Mouse (Mus musculus): ENCODE results near the gene Grb2. TPM values are rescaled to one million over a fixed set of nuclear protein-coding genes. Genes with fewer than 3 reads are reported as not detected.

Grb2 gene
- 87.7 and 93.9 TPM in 2 replicates for polyA plus RNA-seq (2015; fragmentation: Nextera tagmentation; extraction: Ambion mirVana)

GRCm38 (mm10) chr11:115708209-115708876, at the start of gene Grb2:
Gene Grb2, minus strand, starts transcription at chr11:115708597.
- no peaks in the 10 kb centered on the region for H3K36me3 ChIP-seq
- peak within 1 kb of the TSS; percentile 93 for H3K27ac ChIP-seq
- peak within 1 kb of the TSS; percentile 95 for H3K9ac ChIP-seq
- H3K4me1 ChIP-seq: peaks cover 24% of the 10 kb centered on the region
- H3K27me3 ChIP-seq: no peaks in the 10 kb centered on the region
- peak within 1 kb of the TSS; percentile 97 for H3K4me3 ChIP-seq
- under 1% methylated on average over 56 of the region's 91 CpGs for WGBS
- H3K9me3 ChIP-seq: no peaks in the 10 kb centered on the region
- H3K4me2 ChIP-seq: peak within 1 kb of the TSS; percentile 85
- peak; percentile 97 for ATAC-seq (ENCODE audit: insufficient number of reproducible peaks, low FRiP score, low TSS enrichment, low read depth)

- Histone ChIP-seq H3K9me3 (no peaks in the 10 kb centered on the region), H3K4me3 (no peak overlapping the region), H3K36me3 (no peaks in the 10 kb centered on the region), H3K27me3 (no peaks in the 10 kb centered on the region), H3K9ac (no peak overlapping the region), H3K4me1 (no peaks in the 10 kb centered on the region), H3K4me2 (no peak overlapping the region), H3K27ac (no peak overlapping the region)
- no peak for ATAC-seq (ENCODE audit: insufficient number of reproducible peaks, low FRiP score, low TSS enrichment, low read depth)
- 64% methylated on average over 4 of the region's 4 CpGs for WGBS
Measured at GRCm38 (mm10) chr11:115753485-115753884, 45.1 kb upstream of the Grb2 start.

GRCm38 (mm10) chr11:115752653-115753052, 44.3 kb upstream of the Grb2 start:
- Histone ChIP-seq H3K36me3 (no peaks in the 10 kb centered on the region), H3K4me3 (no peak overlapping the region), H3K9me3 (no peaks in the 10 kb centered on the region), H3K4me1 (0 out of 2 replicates have a peak, but pooled peaks cover 2% of the 10 kb centered on the region), H3K27me3 (no peaks in the 10 kb centered on the region), H3K27ac (no peak overlapping the region), H3K4me2 (no peak overlapping the region), H3K9ac (no peak overlapping the region)
- 78% methylated on average over 7 of the region's 7 CpGs for whole genome bisulfite sequencing
- no peak for ATAC-seq (ENCODE audit: insufficient number of reproducible peaks, low FRiP score, low TSS enrichment, low read depth)

- no peak for ATAC-seq (ENCODE audit: insufficient number of reproducible peaks, low FRiP score, low TSS enrichment, low read depth)
- Histone ChIP-seq H3K4me2 (no peak overlapping the region), H3K9ac (no peak overlapping the region), H3K9me3 (no peaks in the 10 kb centered on the region), H3K27ac (no peak overlapping the region), H3K4me1 (0 out of 2 replicates have a peak, but pooled peaks cover 3% of the 10 kb centered on the region), H3K36me3 (no peaks in the 10 kb centered on the region), H3K4me3 (no peak overlapping the region), H3K27me3 (no peaks in the 10 kb centered on the region)
- 46% methylated on average over 2 of the region's 2 CpGs for WGBS
Measured at GRCm38 (mm10) chr11:115751725-115752124, 43.3 kb upstream of the Grb2 start.

- H3K9ac ChIP-seq: no peak overlapping the region
- no peak overlapping the region for H3K27ac ChIP-seq
- H3K27me3 ChIP-seq: no peaks in the 10 kb centered on the region
- no peak overlapping the region for H3K4me3 ChIP-seq
- WGBS: 89% methylated on average over 5 of the region's 5 CpGs
- H3K36me3 ChIP-seq: no peaks in the 10 kb centered on the region
- H3K9me3 ChIP-seq: no peaks in the 10 kb centered on the region
- no peak for ATAC-seq (ENCODE audit: insufficient number of reproducible peaks, low FRiP score, low TSS enrichment, low read depth)
- no peak overlapping the region for H3K4me2 ChIP-seq
- 0 out of 2 replicates have a peak, but pooled peaks cover 3% of the 10 kb centered on the region for H3K4me1 ChIP-seq
Measured at GRCm38 (mm10) chr11:115749834-115750233, 41.4 kb upstream of the Grb2 start.

- H3K9me3 ChIP-seq: no peaks in the 10 kb centered on the region
- no peak overlapping the region for H3K9ac ChIP-seq
- 0 out of 2 replicates have a peak, but pooled peaks cover 3% of the 10 kb centered on the region for H3K4me1 ChIP-seq
- H3K36me3 ChIP-seq: no peaks in the 10 kb centered on the region
- WGBS: 4% methylated on average over 10 of the region's 15 CpGs
- no peak overlapping the region for H3K27ac ChIP-seq
- 0 out of 2 replicates have a peak overlapping the region, but pooled peaks have one; percentile 7 for H3K4me3 ChIP-seq
- ATAC-seq (ENCODE audit: insufficient number of reproducible peaks, low FRiP score, low TSS enrichment, low read depth): no peak
- H3K27me3 ChIP-seq: no peaks in the 10 kb centered on the region
- H3K4me2 ChIP-seq: peak overlapping the region; percentile 24; the same call in 1 of the 2 replicates
Measured at GRCm38 (mm10) chr11:115747351-115747750, 39.0 kb upstream of the Grb2 start.

GRCm38 (mm10) chr11:115746762-115747161, 38.4 kb upstream of the Grb2 start:
- Histone ChIP-seq H3K27ac (no peak overlapping the region), H3K9ac (no peak overlapping the region), H3K36me3 (no peaks in the 10 kb centered on the region), H3K9me3 (no peaks in the 10 kb centered on the region), H3K4me1 (0 out of 2 replicates have a peak, but pooled peaks cover 3% of the 10 kb centered on the region), H3K27me3 (no peaks in the 10 kb centered on the region), H3K4me3 (no peak overlapping the region), H3K4me2 (no peak overlapping the region)
- 53% methylated on average over 8 of the region's 8 CpGs for WGBS
- no peak for ATAC-seq (ENCODE audit: insufficient number of reproducible peaks, low FRiP score, low TSS enrichment, low read depth)

GRCm38 (mm10) chr11:115746109-115746508, 37.7 kb upstream of the Grb2 start:
- 86% methylated on average over 1 of the region's 1 CpGs for WGBS
- H3K27ac ChIP-seq: no peak overlapping the region
- H3K27me3 ChIP-seq: no peaks in the 10 kb centered on the region
- H3K4me3 ChIP-seq: no peak overlapping the region
- no peak overlapping the region for H3K9ac ChIP-seq
- ATAC-seq (ENCODE audit: insufficient number of reproducible peaks, low FRiP score, low TSS enrichment, low read depth): no peak
- no peaks in the 10 kb centered on the region for H3K9me3 ChIP-seq
- 0 out of 2 replicates have a peak, but pooled peaks cover 3% of the 10 kb centered on the region for H3K4me1 ChIP-seq
- H3K4me2 ChIP-seq: no peak overlapping the region
- no peaks in the 10 kb centered on the region for H3K36me3 ChIP-seq

- H3K9ac ChIP-seq: no peak overlapping the region
- H3K9me3 ChIP-seq: no peaks in the 10 kb centered on the region
- no peaks in the 10 kb centered on the region for H3K27me3 ChIP-seq
- no peak overlapping the region for H3K27ac ChIP-seq
- WGBS: 67% methylated on average over 5 of the region's 5 CpGs
- ATAC-seq (ENCODE audit: insufficient number of reproducible peaks, low FRiP score, low TSS enrichment, low read depth): no peak
- H3K4me1 ChIP-seq: 0 out of 2 replicates have a peak, but pooled peaks cover 3% of the 10 kb centered on the region
- no peak overlapping the region for H3K4me3 ChIP-seq
- H3K4me2 ChIP-seq: no peak overlapping the region
- H3K36me3 ChIP-seq: no peaks in the 10 kb centered on the region
Measured at GRCm38 (mm10) chr11:115744385-115744784, 36.0 kb upstream of the Grb2 start.

GRCm38 (mm10) chr11:115742926-115743325, 34.5 kb upstream of the Grb2 start:
- no peaks in the 10 kb centered on the region for H3K9me3 ChIP-seq
- WGBS: 86% methylated on average over 9 of the region's 9 CpGs

GRCm38 (mm10) chr11:115741070-115741469, 32.7 kb upstream of the Grb2 start:
- Histone ChIP-seq H3K4me1 (peaks cover 11% of the 10 kb centered on the region; the same call in 1 of the 2 replicates), H3K27me3 (no peaks in the 10 kb centered on the region), H3K36me3 (no peaks in the 10 kb centered on the region), H3K9me3 (no peaks in the 10 kb centered on the region), H3K9ac (no peak overlapping the region), H3K27ac (no peak overlapping the region), H3K4me2 (no peak overlapping the region), H3K4me3 (no peak overlapping the region)
- WGBS: 84% methylated on average over 11 of the region's 11 CpGs
- no peak for ATAC-seq (ENCODE audit: insufficient number of reproducible peaks, low FRiP score, low TSS enrichment, low read depth)

More at GRCm38 (mm10) chr11:115742926-115743325, 34.5 kb upstream of the Grb2 start:
- Histone ChIP-seq H3K4me1 (peaks cover 14% of the 10 kb centered on the region; the same call in 1 of the 2 replicates), H3K4me3 (no peak overlapping the region), H3K4me2 (no peak overlapping the region), H3K36me3 (no peaks in the 10 kb centered on the region), H3K9ac (no peak overlapping the region), H3K27me3 (no peaks in the 10 kb centered on the region), H3K27ac (no peak overlapping the region)
- no peak for ATAC-seq (ENCODE audit: insufficient number of reproducible peaks, low FRiP score, low TSS enrichment, low read depth)

- Histone ChIP-seq H3K9me3 (no peaks in the 10 kb centered on the region), H3K9ac (no peak overlapping the region)
- ATAC-seq (ENCODE audit: insufficient number of reproducible peaks, low FRiP score, low TSS enrichment, low read depth): no peak
Measured at GRCm38 (mm10) chr11:115738275-115738885, 30.0 kb upstream of the Grb2 start.

More at GRCm38 (mm10) chr11:115738275-115738885, 30.0 kb upstream of the Grb2 start:
- H3K36me3 ChIP-seq: no peaks in the 10 kb centered on the region
- no peaks in the 10 kb centered on the region for H3K27me3 ChIP-seq
- peaks cover 19% of the 10 kb centered on the region; the same call in 1 of the 2 replicates for H3K4me1 ChIP-seq
- H3K4me2 ChIP-seq: no peak overlapping the region
- no peak overlapping the region for H3K4me3 ChIP-seq
- H3K27ac ChIP-seq: 0 out of 2 replicates have a peak overlapping the region, but pooled peaks have one; percentile 22
- 31% methylated on average over 13 of the region's 13 CpGs for WGBS

Data from limb, embryonic 15.5 days (tissue).